Mouse (Mus musculus): ENCODE data around the gene Dnaic1. TPM values are rescaled to one million over a fixed set of nuclear protein-coding genes. Genes with fewer than 3 reads are reported as not detected.

Gene Dnaic1
- polyA plus RNA-seq, 1 experiment from 2014 or later = 3.1 TPM

DNA sequence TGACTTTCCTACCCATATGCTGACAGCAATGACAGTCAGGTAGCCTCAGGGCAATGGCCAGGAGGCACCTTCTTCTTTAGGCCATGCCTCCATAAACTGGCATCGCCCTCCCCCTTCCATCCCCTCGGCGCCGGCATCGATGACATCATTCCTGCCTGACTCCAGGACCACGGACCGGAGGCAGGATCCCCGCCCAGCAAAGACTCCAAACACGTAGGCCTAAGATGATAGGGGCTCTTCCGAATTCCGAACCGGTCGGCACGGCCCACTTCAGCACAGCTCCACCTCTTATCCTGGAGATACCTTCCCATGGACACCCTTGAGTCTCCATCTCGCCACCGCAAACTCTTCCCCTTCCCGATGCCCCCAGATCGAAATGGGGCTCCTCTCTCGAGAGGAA lies 1.3 kb upstream of the Dnaic1 start:
- no peak for TF ChIP-seq CTCF (IDR thresholded peaks at IDR 0.05; ENCODE audit: low read depth)
- H3K27me3 ChIP-seq (ENCODE audit: insufficient read depth, low read length) = no peaks in the 10 kb centered on the region
- peak overlapping the region; percentile 94 for H3K4me2 ChIP-seq
- 7% methylated on average over 19 of the region's 19 CpGs for WGBS
- H3K27ac ChIP-seq (ENCODE audit: low read depth) = no peak overlapping the region
- H3K4me1 ChIP-seq (ENCODE audit: insufficient read depth) = peaks cover 6% of the 10 kb centered on the region; the same call in 1 of the 2 replicates
- H3K9me3 ChIP-seq (ENCODE audit: low read depth, low read length) = no peaks in the 10 kb centered on the region
- peak overlapping the region; percentile 70 for H3K4me3 ChIP-seq (ENCODE audit: low read depth, low read length)
- H3K9ac ChIP-seq = peak overlapping the region; percentile 66; the same call in 1 of the 2 replicates
- ATAC-seq (ENCODE audit: insufficient read depth) (no peak), DNase-seq (peak; percentile 27)
- no peaks in the 10 kb centered on the region for H3K36me3 ChIP-seq (ENCODE audit: insufficient read depth)

DNA sequence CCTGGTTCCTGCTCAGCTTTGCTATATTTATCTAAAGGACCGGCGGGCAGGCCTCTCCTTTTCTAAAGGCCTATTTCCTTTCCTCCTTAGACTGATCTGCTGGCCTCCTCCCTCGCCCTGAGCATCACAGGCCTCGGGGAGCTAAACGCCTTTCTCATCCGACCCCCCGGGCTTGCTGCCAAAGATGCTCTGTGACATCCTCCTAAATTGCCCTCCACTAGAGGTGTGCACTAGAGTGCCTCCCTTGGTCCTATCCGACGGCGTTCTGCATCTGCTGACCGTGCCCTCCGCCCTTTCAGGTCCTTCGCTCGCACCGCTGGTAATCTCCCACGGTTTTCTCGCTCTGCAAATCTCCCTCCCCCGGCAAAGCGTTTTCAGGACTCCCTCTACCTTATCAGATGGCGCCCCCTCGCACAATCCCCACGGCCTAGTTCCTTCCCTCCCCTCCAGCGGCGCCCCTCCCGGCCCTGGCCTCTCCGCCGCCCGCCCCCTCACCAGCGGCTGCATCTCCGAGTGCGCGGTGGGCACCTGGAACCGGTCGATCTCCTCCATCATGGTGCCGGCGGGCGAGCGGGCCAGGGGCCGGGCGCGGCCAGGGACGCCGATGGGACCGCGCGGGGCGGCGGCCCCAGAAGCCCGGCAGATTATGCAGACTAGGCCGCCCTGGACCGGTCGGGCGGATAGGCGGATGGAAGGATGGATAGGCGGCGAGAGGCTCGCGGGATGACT lies 729 bp upstream of the Dnaic1 start:
- Histone ChIP-seq H3K4me2 (peak overlapping the region; percentile 94), H3K4me1 (ENCODE audit: insufficient read depth) (peaks cover 6% of the 10 kb centered on the region; the same call in 1 of the 2 replicates), H3K27ac (ENCODE audit: low read depth) (no peak overlapping the region), H3K36me3 (ENCODE audit: insufficient read depth) (no peaks in the 10 kb centered on the region), H3K9me3 (ENCODE audit: low read depth, low read length) (no peaks in the 10 kb centered on the region), H3K9ac (peak overlapping the region; percentile 66), H3K27me3 (ENCODE audit: insufficient read depth, low read length) (no peaks in the 10 kb centered on the region), H3K4me3 (ENCODE audit: low read depth, low read length) (peak overlapping the region; percentile 70)
- peak; percentile 9; the same call in 1 of the 2 replicates for ATAC-seq (ENCODE audit: insufficient read depth)
- peak; percentile 46 for DNase-seq
- no peak; the same call in 1 of the 2 replicates for TF ChIP-seq CTCF (IDR thresholded peaks at IDR 0.05; ENCODE audit: low read depth)
- 1% methylated on average over 58 of the region's 58 CpGs for WGBS

DNA sequence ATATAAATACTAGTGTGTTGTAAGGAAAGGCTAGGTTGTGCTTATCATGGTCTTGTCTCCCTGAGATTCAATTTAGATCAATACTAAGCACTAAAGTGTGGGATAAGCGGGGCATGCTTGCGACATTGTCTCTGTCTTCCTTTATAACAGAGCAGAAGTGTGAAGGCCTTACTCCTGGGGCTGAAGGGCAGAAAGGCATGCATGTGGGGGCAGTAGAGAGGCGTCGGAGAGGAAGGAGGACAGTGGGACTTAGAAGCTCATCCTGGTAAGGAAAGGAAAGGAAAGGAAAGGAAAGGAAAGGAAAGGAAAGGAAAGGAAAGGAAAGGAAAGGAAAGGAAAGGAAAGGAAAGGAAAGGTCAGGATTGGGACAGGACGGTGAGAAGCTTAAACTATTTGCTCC lies 1.9 kb downstream of the Dnaic1 start:
- Histone ChIP-seq H3K27ac (ENCODE audit: low read depth) (no peak overlapping the region), H3K9ac (no peak overlapping the region), H3K27me3 (ENCODE audit: insufficient read depth, low read length) (no peaks in the 10 kb centered on the region), H3K4me1 (ENCODE audit: insufficient read depth) (peaks cover 6% of the 10 kb centered on the region; the same call in 1 of the 2 replicates), H3K4me3 (ENCODE audit: low read depth, low read length) (no peak overlapping the region), H3K36me3 (ENCODE audit: insufficient read depth) (no peaks in the 10 kb centered on the region), H3K4me2 (no peak overlapping the region), H3K9me3 (ENCODE audit: low read depth, low read length) (no peaks in the 10 kb centered on the region)
- no peak for ATAC-seq (ENCODE audit: insufficient read depth)
- peak; percentile 47; the same call in 1 of the 2 replicates for TF ChIP-seq CTCF (IDR thresholded peaks at IDR 0.05; ENCODE audit: low read depth)
- peak; percentile 15 for DNase-seq
- 24% methylated on average over 5 of the region's 5 CpGs for WGBS

DNA sequence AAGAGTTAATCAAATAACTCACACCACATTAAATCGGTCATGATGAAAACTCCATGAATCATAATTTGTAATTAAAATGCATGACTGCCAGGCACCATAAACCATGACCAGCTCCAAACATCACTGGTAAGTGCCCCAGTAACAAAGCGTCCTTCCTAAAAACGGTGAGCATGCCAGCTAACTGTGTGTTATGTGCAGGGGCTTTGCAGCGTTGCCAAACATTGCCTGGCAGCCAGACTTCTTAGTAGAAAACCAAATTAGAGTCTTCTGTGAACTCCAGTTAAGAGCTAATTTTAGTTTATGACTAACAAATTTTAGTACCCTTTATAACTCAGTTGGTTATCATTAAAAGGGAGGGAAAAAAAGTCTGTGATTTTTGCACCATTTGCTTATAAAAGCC lies 3.9 kb downstream of the Dnaic1 start:
- WGBS = 63% methylated on average over 4 of the region's 4 CpGs
- H3K9me3 ChIP-seq (ENCODE audit: low read depth, low read length) = no peaks in the 10 kb centered on the region

DNA sequence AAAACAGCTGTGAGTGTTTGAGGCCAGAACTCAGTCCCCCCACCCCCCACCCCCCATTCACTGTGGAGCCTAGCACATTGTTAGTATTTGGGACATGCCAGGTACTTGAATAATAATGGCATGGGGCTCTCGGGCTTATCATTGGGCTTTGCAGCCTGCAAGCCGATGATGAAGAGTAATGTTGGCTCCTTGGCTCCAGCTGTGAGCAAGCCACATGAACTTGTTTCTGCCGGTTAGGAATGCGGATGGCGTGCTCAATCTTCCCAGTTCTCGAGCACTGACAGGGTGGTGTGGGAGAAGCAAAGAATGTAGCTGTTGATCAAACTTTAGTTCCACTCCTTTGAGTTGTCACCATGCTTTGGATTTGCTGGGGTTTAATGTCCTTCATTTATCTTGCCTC lies 6.3 kb downstream of the Dnaic1 start:
- peak; percentile 35; the same call in 1 of the 2 replicates for ATAC-seq (ENCODE audit: insufficient read depth)
- no peaks in the 10 kb centered on the region for H3K36me3 ChIP-seq (ENCODE audit: insufficient read depth)
- H3K4me1 ChIP-seq (ENCODE audit: insufficient read depth) = no peaks in the 10 kb centered on the region
- H3K27ac ChIP-seq (ENCODE audit: low read depth) = no peak overlapping the region
- TF ChIP-seq CTCF (IDR thresholded peaks at IDR 0.05; ENCODE audit: low read depth) = no peak
- 12% methylated on average over 6 of the region's 6 CpGs for WGBS
- no peak overlapping the region for H3K4me3 ChIP-seq (ENCODE audit: low read depth, low read length)
- H3K9ac ChIP-seq = no peak overlapping the region
- H3K9me3 ChIP-seq (ENCODE audit: low read depth, low read length) = no peaks in the 10 kb centered on the region
- peak; percentile 47 for DNase-seq
- no peaks in the 10 kb centered on the region for H3K27me3 ChIP-seq (ENCODE audit: insufficient read depth, low read length)
- H3K4me2 ChIP-seq = no peak overlapping the region

More for the DNA sequence above, 3.9 kb downstream of the Dnaic1 start:
- H3K4me3 ChIP-seq (ENCODE audit: low read depth, low read length) = no peak overlapping the region
- TF ChIP-seq CTCF (IDR thresholded peaks at IDR 0.05; ENCODE audit: low read depth) = no peak
- no peak for ATAC-seq (ENCODE audit: insufficient read depth)
- no peak for DNase-seq
- no peaks in the 10 kb centered on the region for H3K27me3 ChIP-seq (ENCODE audit: insufficient read depth, low read length)
- peaks cover 1% of the 10 kb centered on the region; the same call in 1 of the 2 replicates for H3K4me1 ChIP-seq (ENCODE audit: insufficient read depth)
- no peaks in the 10 kb centered on the region for H3K36me3 ChIP-seq (ENCODE audit: insufficient read depth)
- H3K4me2 ChIP-seq = no peak overlapping the region
- no peak overlapping the region for H3K27ac ChIP-seq (ENCODE audit: low read depth)
- H3K9ac ChIP-seq = no peak overlapping the region

DNA sequence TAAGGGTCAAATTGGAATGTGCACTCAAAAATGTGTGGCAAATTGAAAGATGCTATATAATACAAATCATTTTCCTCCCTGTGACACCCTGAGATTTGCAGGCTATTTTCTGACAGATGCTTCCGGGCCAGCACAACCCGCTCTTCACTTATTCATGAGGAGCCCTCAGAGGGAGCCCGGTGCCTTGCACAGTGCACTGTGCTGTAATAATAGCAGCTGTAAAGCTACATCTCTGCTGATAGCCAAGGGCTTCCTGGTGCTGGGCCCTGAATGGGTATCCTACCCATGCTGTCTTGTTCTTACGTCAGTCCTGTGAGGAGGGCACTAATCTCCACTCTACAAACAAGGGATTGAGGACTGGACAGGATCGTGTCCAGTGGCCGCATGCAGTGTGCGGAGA lies 13.8 kb downstream of the Dnaic1 start:
- Histone ChIP-seq H3K4me2 (no peak overlapping the region), H3K9me3 (ENCODE audit: low read depth, low read length) (no peaks in the 10 kb centered on the region), H3K4me1 (ENCODE audit: insufficient read depth) (no peaks in the 10 kb centered on the region), H3K4me3 (ENCODE audit: low read depth, low read length) (no peak overlapping the region), H3K36me3 (ENCODE audit: insufficient read depth) (no peaks in the 10 kb centered on the region), H3K27ac (ENCODE audit: low read depth) (no peak overlapping the region), H3K27me3 (ENCODE audit: insufficient read depth, low read length) (no peaks in the 10 kb centered on the region), H3K9ac (no peak overlapping the region)
- ATAC-seq (ENCODE audit: insufficient read depth) (no peak), DNase-seq (no peak)
- WGBS = 77% methylated on average over 7 of the region's 7 CpGs
- TF ChIP-seq CTCF (IDR thresholded peaks at IDR 0.05; ENCODE audit: low read depth) = no peak

DNA sequence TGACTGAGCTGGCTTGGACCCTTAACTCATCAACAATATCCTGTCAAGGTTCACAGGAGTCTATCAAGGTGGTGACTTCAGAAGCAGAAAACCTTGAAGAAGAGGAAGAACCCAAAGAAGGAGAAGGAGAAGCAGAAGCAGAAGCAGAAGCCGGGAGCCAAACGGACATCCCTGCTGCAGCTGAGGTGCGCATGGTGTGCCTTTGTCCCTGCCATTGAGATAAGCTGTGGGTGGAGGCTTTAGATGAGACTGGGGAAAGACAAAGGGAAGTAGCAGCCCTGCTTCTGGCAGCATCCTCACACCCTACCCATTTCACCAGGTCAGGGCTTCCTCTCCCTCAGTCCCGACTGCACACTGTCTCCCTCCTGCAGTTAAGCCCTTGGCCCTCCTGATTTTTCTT lies 33.2 kb downstream of the Dnaic1 start:
- Histone ChIP-seq H3K9ac (no peak overlapping the region), H3K9me3 (ENCODE audit: low read depth, low read length) (no peaks in the 10 kb centered on the region), H3K36me3 (ENCODE audit: insufficient read depth) (no peaks in the 10 kb centered on the region), H3K27ac (ENCODE audit: low read depth) (no peak overlapping the region), H3K4me1 (ENCODE audit: insufficient read depth) (no peaks in the 10 kb centered on the region), H3K4me3 (ENCODE audit: low read depth, low read length) (no peak overlapping the region), H3K4me2 (no peak overlapping the region), H3K27me3 (ENCODE audit: insufficient read depth, low read length) (no peaks in the 10 kb centered on the region)
- WGBS = 55% methylated on average over 4 of the region's 4 CpGs
- TF ChIP-seq CTCF (IDR thresholded peaks at IDR 0.05; ENCODE audit: low read depth) = no peak
- DNase-seq = no peak
- no peak for ATAC-seq (ENCODE audit: insufficient read depth)

Measured in lung, embryonic 14.5 days (tissue).